Mouse (Mus musculus) 416B (cell line): ENCODE results near the gene Brca1.
"Not testable (repeated sequence)": the region's sequence is repeated elsewhere in the genome, so short reads cannot be mapped to it uniquely, and the experiment has no call there.

Source experiments
- DNase-seq: peaks from one replicate; pipeline ENCODE4 v3.0.0; 2011; ENCODE audit warnings: low read depth

Brca1 gene

DNA sequence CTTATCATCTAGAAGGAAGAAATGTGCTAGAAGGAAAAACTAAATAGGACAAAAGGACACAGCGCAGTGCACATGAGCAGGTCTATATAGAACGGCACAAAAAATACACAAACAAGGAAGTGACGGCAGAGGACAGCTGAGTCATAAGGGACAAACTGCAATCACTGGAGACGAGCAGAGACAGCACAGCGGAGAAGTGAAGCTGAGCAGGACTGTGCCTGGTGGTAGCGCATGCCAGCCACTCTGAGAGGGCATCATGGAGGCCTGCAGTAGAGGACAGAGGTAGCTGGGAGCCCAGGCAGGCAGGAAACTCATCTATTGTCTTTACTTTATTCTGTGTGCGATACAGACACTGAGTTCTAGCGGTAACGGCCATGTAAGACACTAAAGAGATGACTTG, 8.2 kb downstream of the Brca1 start:
- peak; percentile 64 for DNase-seq

DNA sequence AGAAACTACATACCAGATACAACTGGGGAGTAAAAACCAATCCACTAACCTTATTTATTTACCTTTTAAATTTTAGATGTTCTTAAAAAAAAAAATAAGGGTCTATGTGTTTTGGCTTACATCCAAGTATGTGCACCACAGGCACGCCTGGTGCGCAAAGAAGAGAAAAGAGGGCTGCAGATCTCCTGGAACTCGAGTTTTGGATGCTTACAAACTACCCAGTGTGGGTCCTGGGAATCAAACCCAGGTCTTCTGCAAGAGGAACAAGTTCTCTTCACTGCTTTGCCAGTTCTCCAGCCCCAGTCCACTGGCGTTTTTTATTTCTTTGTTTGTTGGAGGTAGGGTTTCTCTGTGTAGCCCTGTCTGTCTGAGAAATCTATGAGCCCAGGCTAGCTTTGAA, 25.1 kb downstream of the Brca1 start:
- DNase-seq: no peak

DNA sequence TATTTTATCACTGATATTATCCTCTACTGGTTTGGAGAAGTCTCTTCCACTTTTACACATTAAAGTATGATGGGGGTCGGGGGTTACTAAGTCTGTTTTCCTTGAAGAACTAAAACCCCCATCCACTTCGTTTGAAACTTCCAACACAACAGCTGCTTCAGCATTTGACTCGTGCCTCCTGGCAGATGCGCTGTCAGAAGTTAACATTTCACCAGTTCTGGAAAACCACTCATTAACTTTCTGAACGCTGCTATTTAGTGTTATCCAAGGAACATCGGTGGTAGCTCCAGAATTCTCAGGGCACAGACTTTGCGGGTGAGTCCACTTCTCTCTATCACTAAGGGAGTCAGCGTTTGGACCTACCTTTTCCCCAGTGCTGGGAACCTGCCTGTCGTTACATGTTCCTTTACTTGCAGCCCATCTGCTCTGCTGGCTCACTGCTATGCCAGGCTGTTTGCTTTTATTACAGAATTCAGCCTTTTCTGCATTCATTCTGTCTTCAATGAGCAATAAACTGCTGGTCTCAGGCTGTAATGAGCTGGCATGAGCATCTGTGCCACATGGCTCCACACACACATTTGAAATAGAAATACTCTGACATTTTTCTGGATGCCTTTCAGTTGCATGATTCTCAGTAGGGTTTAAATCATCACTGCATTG, 25.7 kb downstream of the Brca1 start:
- DNase-seq: no peak

DNA sequence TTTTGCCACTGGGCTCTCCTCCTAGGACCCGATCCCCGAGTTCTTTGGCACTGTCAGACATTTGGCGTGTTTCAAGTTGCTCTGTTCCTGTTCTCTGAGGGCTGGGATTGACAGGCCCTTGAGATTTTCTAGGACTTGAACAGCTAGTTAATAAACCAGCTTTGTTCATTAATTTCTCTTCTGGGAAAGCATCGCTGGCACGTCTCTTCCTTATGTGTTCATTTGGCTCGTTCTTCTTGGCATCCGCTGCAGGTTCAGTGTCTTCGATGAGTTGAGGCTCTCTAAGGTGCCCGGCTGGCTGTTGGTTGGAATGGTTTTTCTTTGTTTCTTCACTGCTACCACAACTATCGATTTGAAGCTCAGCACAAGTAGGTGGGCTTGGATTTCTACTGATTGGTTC, 26.7 kb downstream of the Brca1 start:
- no peak for DNase-seq

DNA sequence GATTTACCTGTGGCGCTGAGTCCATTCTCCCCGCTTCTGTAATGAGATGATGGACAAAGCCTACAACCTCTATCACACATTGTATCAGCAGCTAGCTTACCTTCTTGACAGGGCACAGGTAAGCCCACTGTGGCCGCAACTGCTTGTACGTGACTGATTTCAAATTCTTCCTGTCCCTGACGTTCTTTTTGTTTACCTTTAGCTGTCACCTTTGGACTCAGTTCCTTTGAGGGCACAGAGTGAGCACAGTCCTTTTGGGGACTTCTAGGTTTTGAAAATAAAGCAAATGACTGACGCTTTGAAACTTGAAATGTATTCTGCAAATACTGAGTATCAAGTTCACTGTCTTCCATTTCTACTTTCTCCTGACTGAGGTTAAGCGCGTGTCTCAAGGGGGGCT, 27.3 kb downstream of the Brca1 start:
- DNase-seq: no peak

DNA sequence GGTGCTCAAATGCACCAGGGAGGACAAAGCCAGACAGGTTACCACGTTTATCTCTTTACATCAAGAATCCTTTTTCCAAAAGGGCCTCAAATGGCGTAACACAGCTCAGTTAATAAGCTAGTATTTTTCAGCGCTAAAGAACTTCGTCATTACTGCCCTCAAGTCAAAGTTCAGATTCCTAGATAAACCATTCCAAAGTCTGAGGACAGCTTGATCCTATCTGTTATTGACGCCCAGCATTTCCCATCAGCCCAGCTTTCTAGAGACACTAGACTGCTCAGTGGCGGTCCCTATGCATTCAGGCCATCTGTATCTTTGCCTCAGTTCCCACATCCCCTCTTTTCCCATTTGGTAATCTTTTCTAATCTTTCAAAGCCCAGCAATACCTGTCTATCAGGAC, 32.4 kb downstream of the Brca1 start:
- DNase-seq: no peak

DNA sequence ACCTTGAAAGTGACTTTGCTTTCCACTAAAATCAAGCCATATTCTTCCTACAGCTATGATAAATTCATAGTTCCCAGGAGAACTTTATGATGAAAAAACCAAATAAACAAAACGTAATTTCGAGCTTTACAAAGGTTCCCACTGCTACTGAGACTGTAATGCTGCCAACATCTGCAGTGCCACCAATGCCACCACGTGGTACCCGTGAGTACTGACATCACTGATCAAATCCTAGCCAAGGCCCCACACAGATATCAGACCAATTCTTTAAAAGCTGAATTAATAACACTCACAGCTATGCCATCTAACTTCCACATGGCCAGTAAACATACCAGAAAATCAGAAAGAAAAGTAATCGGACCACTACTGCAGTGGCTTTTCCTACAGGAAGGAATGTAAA, 32.8 kb downstream of the Brca1 start:
- no peak for DNase-seq

DNA sequence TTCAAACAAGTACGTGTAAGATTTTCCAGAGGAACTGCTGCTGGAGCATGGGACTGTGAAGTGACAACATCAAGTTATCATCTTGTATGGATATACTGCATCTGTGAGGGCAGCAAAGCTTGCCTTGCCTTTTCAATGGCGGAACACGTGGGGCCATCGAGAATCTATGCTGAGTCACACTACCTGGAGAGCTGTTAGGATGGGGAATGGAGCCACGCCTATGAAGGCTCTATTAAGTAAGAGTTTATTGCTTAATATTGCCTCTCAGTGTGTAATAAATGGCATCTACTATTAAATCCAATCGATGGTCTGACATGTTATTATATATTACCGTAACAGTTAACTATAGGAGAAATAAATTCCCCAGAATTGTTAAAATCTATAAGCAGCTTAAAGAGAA, 44.7 kb downstream of the Brca1 start:
- peak; percentile 10 for DNase-seq

DNA sequence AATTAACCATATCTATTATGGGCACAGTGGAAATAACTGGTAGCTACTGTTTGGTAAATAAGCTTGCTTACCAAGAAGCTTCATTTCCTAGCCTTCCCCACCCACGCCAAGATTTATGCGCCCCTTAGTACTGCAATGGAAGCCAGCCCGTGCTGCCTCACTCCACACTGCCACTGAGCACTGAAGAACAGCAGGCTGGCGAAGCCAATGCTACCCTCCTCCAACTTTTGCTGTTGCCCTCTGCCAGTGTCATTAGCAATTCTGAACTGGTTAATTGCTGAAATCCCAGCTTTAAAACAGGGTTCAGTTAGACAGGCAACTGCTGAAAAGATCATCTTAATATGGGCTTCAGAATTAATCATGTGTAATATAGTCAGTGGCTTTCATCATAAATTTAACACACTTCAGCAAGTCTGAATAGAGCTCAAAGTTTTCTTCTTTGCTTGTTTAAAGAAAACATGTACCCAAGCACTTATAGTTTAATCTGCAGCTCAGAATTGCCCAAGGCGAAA, 45.4 kb downstream of the Brca1 start:
- no peak for DNase-seq

DNA sequence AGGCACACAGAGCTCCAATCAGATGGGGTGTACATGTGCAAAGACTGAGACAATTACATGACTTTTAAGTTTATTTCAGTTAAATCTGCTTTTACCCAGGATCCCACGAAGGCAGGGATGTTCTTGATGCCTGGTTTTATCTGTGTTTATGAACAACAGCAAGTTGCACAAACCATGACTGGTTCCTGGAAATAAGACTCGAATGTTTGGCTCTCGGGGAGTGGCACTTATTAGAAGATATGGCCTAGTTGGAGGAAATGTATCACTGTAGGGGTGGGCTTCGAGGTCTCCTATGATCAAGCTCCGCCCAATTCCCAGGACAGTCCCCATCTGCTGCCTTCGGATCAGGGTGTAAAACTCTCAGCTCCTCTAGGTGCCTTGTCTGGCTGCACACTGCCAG, 65.6 kb downstream of the Brca1 start:
- no peak for DNase-seq

DNA sequence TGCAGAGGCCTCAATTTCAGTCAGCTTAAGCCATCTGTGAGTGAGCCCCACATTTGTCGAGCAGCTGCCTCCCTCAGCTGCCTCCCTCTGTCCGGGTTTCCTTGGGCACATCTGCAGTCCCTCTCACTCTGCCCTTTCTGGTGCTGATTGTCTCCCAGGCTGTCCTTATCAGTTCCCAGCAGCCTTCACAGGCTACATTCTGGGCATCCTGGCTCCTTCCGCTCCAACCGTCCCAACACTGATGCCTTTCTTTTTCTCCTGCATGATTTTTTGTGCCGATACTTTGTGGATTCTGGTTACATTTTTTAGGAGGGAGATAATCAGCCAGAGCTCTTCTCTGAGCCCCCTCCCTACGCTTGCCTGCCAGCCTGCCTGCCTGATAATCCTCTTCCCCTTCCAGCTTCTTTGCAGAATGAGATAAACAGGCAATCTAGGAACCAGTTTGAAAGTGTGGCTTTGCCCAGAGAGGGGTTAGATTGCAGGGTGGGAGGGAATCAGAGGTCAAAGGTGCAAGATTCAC, 66.2 kb downstream of the Brca1 start:
- peak; percentile 38 for DNase-seq

DNA sequence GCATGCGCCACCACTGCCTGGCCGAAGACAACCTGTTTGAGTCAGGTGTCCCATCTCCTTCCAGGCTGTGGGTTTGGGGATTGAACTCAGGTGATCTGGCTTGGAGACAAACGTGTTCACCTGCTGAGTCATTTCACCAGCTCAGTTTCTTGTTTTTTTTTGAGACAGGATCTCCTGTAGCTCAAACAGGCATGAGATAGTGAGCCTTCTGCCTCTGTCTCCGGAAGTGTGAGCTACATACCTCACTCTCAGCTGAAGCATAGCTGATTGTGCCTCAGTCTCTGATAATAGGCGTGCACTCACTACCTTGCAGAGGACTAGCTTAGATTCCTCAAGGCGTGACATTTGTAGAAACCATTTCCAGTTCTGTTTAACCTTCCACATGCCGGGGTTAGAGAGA, 66.9 kb downstream of the Brca1 start:
- no peak for DNase-seq

DNA sequence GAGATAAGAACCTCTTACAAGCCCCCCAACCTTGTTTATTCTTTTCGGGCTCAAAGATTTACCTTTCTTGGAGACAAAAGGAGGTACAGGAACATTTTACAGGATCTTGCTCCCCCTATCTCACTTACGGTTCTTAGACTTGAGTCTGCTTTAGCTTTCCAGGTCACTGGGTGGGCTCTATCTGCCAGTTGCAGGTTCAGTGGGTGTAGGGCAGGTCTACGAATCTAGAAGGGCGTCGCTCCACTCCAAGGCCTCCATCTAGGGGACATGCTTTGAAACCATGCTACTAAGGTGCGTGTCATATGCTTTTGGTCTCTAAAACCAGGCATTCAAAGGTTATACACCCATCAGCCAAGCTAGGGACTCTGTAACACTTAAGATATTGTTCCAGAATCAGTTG, 67.5 kb downstream of the Brca1 start:
- no peak for DNase-seq

DNA sequence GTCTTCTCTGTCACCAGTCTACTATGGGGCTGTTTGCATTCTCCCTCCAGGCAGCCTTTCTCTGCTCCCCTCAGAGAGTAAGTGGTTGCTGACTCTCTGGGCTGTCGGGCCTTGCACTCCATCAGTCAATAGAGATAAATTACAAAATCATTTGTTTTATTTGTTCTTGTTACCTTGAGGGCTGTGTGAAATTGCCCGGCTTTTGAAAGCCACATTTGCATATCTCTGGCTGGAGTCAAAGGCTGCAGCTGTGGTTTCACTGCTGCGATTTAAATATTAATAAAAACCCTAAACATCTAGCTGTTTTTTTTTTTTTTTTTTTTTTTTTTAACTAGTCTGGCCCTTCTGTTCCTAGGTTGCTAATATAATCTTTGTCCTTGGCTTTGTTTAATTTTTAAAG, 68.0 kb downstream of the Brca1 start:
- no peak for DNase-seq

DNA sequence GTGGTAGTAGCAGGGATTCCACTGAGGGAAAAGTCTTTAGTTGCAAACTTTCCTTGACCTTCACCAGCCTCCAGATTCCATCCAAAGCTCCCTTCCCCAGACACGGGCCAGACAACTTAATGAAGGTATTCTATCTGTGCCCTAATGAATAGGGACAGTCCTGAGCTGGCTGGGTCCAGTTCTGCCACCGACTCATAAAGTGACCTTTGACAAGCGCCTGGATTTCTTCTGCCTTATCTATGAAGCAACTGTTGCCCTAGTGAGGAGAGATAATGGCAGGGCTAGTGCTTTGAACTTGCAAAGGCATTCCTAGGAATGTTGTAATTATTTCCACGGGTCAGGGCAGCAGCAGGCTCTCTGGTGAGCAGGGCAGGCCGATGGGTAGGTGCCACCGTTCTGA, 70.8 kb downstream of the Brca1 start:
- DNase-seq: no peak

DNA sequence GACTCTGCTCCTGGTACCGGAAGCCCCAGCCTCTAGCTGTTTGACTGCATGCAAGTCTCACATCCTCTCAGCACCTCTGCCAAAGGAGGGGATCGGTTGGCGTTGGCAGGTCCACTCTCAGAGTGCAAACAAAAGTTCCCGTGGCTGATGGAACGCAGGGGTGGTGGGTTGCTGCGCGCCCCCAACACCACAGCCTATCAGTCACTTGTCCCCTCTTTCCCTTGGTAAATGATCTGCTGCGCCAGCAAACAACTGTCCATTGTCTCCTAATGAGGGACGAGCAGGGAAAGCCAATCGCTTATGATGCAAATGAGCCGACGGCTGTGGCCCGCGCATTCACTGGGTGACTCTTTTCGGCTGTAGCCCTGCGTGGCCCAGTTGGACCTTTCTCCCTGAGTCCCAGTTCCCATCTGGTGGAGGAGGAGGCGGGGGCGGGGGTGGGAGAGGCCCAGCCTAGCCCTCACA, 72.6 kb downstream of the Brca1 start:
- DNase-seq: no peak

DNA sequence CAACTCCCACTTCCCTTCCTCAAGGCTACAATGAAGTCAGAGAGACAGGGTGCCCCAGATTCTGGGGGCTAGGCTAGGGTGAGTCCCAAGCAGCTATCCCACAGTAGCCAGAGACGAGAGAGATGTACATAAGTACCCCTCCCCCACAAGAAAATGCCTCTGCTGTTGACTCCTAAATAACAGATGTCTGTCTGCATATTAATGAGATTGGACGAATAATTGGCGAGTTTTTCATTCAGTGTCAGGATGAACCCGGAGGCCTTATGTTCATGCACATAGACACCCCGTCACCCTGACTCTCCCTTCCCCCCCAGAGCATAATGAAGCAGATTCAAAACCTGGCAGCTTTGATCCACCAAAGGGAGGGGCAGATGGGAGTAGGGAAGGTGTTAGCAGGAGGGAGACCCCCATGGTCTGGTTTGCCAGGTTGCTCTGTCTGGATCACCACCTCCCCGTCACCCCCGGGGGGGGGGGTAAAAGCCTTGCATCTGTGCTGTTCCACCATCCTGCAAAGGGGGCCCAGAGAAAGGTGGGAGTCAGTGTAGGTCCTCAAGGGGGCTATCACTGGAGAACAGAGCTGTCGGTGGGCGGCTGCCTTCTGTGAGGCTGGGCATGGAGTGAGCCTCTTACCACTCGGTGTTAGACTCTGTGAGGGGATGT, 74.1 kb downstream of the Brca1 start:
- DNase-seq: no peak

DNA sequence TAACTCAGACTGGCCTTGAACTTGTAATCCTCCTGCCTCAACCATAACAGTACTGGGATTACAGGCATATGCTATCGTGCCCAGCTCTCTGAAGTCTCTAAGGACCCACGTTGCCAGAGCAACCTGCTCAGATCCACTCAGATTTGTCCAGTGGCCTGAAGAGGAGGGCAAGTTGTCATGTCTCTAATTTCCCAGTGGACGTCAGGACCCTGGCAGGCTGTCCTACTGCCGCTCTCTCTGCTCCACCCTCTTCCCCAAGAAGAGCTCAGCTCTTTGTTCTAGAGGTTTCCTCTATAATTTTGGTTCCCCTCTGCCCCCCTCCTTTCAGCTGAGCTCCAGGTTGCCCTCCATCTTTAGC, 74.6 kb downstream of the Brca1 start:
- DNase-seq: no peak

DNA sequence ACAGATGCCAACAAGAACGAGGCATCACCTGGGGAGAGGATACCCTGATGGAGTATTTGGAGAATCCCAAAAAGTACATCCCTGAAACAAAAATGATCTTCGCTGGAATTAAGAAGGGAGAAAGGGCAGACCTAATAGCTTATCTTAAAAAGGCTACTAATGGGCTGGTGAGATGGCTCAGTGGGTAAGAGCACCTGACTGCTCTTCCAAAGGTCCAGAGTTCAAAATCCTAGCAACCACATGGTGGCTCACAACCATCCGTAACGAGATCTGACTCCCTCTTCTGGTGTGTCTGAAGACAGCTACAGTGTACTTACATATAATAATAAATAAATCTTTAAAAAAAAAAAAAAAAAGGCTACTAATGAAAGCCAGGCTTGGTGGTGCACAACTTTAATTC, 75.4 kb downstream of the Brca1 start:
- DNase-seq: not testable (repeated sequence)

DNA sequence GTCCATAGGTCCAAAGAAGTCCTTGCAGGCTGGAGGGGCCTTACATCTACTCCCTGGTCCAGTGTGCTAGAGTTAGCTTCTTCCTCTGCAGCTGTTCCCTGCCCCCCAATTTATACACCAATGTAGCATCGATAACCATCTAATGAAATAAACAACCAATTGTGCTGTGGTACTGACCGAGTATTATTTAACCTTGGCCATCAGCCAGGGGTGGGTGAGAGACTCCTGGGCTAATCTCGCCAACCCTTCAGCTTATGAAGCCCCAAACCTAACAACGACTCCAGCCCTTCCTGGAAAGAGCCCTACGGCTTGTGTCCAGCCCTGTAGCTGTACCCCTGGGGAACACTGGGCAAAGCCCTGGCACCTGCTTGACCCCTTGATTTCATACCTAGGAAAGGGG, 77.5 kb downstream of the Brca1 start:
- no peak for DNase-seq

DNA sequence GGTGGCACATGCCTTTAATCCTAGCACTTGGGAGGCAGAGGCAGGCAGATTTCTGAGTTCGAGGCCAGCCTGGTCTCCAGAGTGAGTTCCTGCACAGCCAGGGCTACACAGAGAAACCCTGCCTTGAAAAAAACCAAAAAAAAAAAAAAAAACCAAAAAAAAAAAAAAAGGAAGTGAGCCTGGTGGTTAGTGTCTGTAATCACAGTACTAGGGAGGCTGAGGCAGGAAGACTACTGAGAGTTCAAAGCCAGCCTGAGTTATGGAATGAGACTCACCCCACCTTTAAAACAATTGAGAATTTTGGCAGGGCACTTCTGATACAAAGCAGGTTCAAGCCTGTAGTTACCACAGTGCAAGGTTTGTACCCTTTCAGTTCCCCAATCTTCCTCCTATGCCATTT, 78.1 kb downstream of the Brca1 start:
- DNase-seq: not testable (repeated sequence)

DNA sequence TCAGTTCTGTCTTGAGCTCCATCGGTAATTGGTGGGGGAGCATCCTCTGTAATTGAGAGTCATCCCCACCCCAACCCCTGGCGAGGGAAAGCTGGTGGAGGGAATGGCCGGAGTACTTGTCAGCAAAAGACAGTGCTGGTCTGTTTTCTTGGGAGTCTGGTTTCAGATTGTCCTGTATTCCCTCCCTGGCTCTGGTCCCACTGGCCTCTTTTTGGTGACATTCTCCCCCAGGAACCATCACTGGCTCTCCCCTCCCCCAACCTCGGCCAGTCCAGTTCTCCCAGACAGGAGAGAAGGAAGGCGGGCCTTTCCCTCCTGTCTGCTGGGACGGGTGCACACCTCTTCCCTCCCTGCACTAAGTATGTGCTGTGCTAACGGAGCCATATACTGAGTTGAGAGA, 79.4 kb downstream of the Brca1 start:
- DNase-seq: no peak

DNA sequence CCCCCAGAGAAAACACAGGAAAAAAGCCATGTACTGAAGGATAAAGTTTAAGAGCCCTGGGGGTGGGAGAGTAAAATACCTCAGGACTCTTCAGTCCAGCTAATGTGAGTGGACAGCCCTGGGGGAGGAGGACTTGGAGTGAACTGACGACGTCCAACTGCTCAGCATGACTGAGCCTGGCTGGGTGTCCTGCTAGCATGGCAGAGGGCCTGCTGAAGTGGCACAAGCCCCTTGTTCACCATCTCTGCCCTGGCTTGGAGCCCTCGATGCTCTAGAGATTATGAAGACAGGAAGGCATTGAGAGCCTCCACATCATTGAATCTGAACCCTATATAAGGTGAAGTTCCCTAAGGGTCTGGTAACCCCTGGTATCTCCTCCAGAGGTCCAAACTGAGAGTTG, 79.8 kb downstream of the Brca1 start:
- no peak for DNase-seq

DNA sequence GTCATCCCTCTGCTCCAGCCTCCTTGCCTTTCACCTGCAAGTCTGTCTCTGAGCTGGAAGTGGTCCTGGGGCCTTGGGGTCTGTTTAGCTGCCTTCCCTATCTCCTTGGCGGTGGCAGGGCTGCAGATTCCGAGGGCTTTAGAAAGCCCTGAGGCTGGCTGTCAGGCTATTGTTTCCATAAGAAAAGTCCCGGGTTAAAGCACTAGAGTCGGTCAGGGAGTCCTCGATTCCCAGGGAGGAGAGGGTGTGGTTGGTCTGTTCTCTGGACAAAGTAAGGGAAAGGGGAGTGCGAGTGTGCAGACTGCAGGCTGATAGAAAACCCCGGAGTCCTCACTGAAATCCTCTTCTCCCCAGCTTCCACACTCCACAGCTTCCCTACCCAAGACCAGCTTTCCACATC, 81.5 kb downstream of the Brca1 start:
- no peak for DNase-seq
